Mouse (Mus musculus) retina, embryonic 14.5 days (tissue): ENCODE results near the gene Cnot3.
A peak's percentile ranks its signal among the peaks of the same experiment; 100 is the strongest.
"Not testable (repeated sequence)": the region's sequence is repeated elsewhere in the genome, so short reads cannot be mapped to it uniquely, and the experiment has no call there.

Source experiments
- DNase-seq: peaks from one replicate; pipeline ENCODE4 v3.0.0-alpha.2; 2015; ENCODE audit warnings: low spot score

Cnot3 gene

DNA sequence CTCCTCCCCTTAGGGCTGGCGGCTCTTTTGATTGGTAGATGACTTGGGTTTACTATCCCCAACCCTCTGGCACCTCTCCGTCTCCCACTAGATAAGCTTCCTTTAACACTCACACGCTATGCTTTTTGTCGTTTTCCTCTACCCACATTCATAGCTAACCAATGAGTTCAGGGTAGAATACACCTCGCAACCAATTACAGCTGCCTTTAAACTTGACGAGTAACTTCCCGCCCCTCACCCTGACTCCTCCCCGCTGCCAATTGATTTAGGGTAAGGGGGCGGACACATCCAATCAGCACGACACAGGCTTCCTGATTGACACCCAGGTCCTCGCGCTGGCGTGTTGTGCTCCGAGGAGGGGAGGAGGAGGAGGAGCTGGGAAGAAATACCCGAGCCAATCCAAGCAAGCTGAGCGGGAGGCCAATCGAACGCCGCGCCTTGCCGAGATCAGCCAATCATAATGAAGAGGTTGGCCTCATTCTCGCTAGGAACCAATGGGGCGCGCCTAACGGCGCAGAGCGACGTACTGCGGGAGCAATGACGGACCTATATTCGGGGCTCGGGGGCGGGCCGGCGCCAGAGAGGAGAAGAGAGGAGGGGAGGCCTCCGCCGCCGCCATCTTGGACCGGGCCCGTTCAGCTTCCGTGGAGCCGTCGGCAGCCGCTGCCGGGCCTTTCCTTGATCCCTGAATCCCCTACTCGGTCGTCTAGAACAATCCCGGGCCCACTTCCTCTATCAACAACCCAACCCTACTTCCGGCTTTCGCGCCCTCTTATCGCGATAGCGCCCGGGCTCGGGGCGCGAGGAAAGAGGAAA, at the start of gene Cnot3:
Gene Cnot3 (plus strand): TSS at position 597 of the 816 bp plus-strand sequence.
- peak; percentile 99 for DNase-seq

DNA sequence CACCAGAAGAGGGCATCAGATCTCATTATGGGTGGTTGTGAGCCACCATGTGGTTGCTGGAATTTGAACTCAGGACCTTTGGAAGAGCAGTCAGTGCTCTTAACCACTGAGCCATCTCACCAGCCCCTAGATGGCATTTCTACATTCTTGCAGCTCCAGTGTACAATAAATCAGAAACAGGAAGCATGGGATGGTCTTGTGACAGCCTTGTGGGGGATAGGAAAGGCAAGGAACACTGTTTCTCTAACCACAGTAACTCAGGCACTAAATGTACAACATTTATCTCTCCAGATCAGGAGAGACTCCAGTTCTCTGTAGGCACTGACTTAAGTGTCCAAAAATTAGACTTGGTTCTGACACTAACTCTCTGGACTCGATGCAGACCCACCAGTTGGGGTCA, 47.3 kb upstream of the Cnot3 start:
- DNase-seq: not testable (repeated sequence)

GRCm38 (mm10) chr7:3601119-3601518, 43.9 kb upstream of the Cnot3 start:
- DNase-seq: peak; percentile 90

GRCm38 (mm10) chr7:3606798-3607197, 38.3 kb upstream of the Cnot3 start:
- peak; percentile 57 for DNase-seq

DNA sequence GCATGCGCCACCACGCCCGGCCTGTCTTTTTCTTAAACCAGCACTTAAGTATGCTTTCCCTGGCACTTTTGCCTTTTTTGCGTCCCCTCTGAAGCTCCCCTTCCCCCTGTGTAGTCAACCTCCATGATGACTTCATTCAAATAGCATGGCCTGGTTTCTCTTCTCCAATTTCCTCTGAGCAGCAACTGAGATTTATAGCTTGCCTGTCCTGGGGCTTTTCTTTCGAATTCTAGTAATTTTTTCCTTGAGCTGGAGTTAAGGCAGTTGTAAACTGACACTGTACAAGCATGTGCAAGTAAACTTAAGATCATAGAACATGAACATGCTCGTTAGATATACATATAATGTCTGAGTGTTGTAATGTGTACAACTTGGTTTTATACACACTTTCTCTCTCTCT, 37.7 kb upstream of the Cnot3 start:
- DNase-seq: no peak

DNA sequence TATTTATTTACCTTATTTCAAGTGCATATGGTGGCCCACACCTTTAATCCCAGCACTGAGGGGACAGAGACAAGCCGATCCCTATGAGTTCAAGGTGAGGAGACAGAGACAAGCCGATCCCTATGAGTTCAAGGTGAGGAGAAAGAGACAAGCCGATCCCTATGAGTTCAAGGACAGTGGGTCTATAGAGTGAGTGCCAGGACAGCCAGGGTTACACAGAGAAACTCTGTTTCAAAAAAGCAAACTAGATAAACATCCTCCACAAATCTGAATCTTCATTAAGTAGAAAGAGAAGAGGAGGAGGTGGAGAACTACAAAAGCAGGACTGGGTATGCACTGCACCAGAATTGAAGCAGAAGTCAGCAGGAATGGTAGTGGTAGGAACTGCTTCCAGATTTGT, 36.4 kb upstream of the Cnot3 start:
- DNase-seq: no peak

DNA sequence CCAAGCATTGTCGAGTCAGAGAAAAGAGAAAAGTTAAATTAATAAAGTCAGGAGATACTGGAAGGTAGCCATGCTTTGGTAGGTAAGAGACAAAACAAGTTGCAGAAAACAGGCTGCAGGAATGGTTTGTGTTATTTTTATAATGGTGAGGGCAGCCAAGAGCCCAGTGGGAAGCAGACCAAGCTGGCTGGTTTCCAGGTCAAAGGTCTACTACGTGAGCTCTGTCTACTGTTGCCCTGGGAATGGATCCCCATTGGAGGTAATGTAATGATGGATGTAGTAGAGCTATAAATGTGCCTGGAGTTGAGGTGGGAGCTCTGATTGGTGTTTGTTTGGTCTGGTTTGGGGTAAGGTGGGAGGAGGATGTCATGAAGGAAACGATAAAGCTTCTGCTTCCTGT, 36.0 kb upstream of the Cnot3 start:
- no peak for DNase-seq

DNA sequence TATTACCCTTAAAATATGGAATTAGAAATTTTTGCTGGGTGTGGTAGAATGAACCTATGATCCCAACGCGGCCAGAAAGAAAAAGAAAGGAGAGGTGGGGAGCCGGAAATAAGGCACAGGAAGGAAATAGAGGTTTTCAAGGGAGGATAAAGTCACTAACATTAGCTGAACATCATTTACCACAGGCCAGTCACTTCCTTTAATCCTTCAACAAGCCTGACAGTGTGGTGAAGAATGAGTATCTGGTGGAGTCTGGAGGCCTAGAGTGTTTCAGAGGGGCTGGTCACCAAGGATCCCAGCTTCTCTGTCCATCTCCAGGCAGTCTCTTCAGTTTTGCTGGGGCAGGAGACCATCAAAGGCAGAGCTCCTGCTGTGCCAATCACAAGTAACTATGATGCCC, 34.6 kb upstream of the Cnot3 start:
- no peak for DNase-seq

DNA sequence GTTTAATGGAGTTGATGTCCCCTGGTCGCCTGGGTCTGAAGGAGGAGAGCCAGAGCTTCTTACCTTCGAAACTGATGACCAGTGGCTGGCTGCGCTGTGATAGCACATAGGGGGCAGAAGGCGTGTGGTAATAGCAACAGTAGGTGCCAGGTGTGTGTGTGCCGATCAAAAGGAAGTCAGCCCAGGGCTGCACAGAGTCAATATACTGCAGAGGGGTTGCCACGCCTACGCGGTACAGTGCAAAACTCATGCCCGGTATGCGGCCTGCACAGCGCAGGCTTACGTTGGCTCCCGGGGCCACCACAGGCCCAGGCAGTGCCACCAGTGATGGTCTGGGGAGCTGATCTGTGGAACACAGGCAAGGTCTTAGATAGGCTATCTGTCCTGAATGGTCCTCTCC, 34.1 kb upstream of the Cnot3 start:
- DNase-seq: no peak

GRCm38 (mm10) chr7:3614021-3614420, 31.0 kb upstream of the Cnot3 start:
- DNase-seq: no peak

DNA sequence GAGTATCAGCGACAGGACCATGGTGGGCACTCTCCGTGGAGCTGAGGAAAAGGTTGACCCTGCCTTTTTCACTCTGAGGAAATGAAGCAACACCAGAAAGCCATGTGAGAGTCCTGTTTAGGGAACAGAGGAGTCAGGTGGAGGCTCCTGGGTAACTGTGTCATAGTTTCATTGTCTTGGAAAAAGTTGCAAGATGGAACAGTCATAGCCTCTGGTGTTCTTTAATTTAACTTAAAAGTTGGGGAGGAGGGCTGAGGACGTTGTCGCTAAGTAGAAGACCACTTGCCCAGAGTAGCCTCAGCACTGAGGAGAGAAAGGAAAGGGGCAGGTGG, 29.0 kb upstream of the Cnot3 start, which contains the start of gene Oscar:
Gene Oscar (minus strand): TSS at position 101 of the 332 bp plus-strand sequence.
- DNase-seq: no peak

DNA sequence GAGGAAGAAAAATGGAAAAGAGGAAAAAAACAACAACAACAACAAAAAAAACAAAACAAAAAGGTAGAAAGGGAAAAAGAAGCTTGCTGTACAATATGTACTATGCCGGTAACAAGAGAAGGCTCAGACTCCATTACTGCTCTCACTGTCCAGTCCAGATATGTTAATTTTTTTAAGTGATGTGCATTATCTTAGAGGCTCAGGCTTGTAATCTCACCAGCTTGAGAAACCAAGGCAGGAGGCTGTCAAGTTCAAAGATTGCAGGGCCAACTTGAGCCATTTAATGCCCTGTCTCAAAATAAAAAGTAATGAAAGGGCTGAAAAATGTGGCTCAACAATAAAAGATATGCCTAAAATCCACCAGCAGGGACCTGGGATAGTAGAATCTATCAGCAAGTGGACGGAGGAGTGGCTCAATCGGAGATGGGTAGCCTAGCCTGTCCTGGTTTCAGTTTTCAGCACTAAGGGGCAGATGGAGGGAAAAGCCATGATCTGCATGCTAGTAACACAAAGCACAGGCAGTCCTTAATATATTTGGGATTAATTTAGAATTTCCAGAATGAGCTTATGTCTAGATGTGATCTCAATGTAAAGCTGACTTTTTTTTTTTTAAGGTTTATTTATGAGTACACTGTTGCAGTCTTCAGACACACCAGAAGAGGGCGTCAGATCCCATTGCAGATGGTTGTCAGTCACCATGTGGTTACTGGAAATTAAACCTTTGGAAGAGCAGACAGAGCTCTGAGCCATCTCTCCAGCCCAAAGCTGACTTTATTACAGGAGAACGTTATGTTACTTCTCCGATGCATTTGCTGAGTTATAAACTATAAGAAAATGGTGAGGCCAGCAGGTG, 28.5 kb upstream of the Cnot3 start:
- DNase-seq: no peak

GRCm38 (mm10) chr7:3617242-3617995, 27.6 kb upstream of the Cnot3 start, which contains the start of gene Ndufa3:
Gene Ndufa3, plus strand, starts transcription at chr7:3617373.
- peak; percentile 85 for DNase-seq

DNA sequence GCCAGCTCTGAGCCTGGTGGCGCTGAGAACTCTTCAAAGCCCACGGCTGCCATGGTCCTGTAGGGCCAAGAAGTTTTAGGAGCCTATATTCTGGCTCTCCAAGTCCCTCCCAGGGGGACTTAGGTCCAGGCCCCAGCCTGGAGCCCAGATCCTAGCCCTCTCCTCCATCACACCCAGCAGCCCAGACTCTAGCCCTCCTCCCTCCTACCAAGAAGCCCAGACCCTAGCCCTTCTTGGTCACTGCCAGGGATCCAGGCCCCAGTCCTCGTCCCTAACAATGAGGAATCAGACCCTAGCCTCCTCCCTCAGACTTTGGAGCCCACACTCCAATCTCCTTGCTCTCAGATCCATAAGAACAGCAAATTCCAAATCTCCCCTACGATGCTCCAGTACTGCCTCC, 16.0 kb upstream of the Cnot3 start:
- no peak for DNase-seq

DNA sequence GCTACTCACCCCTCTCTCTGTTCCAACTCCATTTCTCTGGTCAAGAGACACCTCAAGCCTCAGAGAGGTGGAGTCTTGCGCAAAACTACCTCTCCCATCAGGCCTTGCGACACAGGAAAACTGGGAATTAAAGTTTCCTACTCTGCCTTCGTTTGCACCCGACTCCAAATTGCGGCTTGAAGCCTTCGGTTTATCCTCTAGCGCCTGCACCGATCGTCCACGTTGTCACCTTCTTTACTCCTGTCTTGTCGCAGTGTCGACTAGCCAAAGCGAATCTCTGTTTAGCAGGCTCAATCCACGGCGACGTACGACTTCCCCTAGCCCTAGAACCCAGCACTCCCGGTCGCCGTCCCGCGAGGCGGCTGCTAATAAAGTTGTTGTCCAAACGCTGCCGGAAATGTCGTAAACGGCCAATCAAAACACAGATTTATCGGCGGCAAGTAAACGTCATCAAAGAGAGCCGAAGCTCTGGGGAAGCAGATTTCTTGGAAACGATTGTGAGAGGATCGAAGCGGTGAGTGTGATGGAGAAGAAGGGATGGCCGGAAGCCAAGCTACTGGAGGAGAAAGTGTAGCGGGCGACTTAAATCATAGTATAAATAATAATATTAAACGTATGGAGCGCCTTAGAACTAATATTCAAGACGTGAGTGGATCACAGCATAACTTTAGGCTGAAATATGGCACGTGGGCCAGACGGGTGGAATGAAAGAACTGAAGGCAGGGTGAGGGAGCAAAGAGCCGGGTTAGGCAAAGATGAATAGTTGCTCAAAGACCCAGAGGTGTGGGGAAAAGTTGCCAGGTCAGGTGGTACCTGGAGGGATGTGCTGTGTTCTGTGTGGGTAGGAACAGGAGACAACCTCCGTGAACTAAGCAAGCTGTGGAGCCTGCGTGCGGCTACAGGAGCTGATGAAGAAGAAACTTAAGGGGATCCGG, 15.3 kb upstream of the Cnot3 start, which contains the start of the genes Tfpt and Prpf31:
Gene Tfpt (minus strand): TSS at position 387 of the 935 bp plus-strand sequence.
Gene Prpf31 (plus strand): TSS at position 443 of the 935 bp plus-strand sequence.
- peak; percentile 95 for DNase-seq

GRCm38 (mm10) chr7:3630478-3630815, 14.6 kb upstream of the Cnot3 start:
- no peak for DNase-seq

DNA sequence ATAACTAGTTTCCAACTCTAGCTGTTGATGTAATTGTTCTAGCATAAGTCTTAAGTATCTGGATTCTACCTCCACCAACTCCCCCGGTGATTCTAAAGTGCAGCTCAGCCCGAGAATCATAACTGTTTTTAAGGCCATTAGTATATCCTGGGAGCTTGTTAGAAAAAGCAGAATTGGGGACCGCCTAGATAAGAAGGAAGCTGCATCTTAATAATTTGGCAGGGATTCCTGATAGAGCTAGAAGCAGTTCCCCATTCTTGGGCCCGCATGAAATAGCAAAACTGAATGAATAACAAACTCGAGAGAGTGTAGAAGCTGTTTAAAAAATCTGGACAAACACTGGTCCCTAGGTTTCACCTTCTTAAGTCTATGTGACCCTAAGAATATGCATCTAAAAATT, 1.7 kb upstream of the Cnot3 start:
- DNase-seq: no peak

- DNase-seq: no peak
These were observed 1.2 kb upstream of the Cnot3 start for GRCm38 (mm10) chr7:3643843-3644242.

DNA sequence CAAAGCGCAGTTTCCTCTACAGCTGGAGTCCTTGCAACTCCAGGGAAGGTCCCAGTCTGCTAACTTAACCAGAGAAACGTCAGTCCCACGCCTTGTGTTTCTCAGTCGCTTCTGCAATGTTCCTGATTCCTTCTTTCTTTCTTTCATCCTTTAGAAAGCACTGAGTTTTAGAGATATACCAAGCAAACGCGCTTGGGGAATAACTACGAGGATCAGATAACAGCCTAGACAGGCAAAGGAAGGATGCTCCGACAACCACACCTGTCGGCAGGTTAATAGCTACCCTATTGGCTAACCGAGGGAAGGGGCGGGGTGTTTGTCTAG, 758 bp upstream of the Cnot3 start:
- no peak for DNase-seq

GRCm38 (mm10) chr7:3645488-3646025, 489 bp downstream of the Cnot3 start:
- DNase-seq: no peak

- DNase-seq: no peak
These were observed 1.1 kb downstream of the Cnot3 start for GRCm38 (mm10) chr7:3646188-3646587.
